Mouse (Mus musculus): Measurements from ENCODE around the gene Dnajc5.

Dnajc5 gene

GRCm38 (mm10) chr2:181520118-181520935, at the start of gene Dnajc5:
Dnajc5 (plus strand) TSS chr2:181520485.
- CTCF ChIA-PET = interaction anchor here (0.8 kb wide), 1 partner anchor 11 kb away, joined by 6 read pairs; no protein-coding TSS in a partner anchor

GRCm38 (mm10) chr2:181471246-181471645, 49.0 kb upstream of the Dnajc5 start:
- CTCF ChIA-PET = no interaction called here

GRCm38 (mm10) chr2:181472256-181472827, 47.9 kb upstream of the Dnajc5 start:
- CTCF ChIA-PET = no interaction called here

GRCm38 (mm10) chr2:181483120-181483519, 37.2 kb upstream of the Dnajc5 start:
- CTCF ChIA-PET = no interaction called here

- CTCF ChIA-PET = no interaction called here
Measured at GRCm38 (mm10) chr2:181483562-181484318, 36.5 kb upstream of the Dnajc5 start.

- CTCF ChIA-PET = interaction anchor here (0.6 to 1.1 kb wide), 3 partner anchors 8 to 22 kb away, joined by 3 to 7 read pairs (median 5); partner anchors contain the start of gene Abhd16b
Measured at GRCm38 (mm10) chr2:181484456-181485233, 35.6 kb upstream of the Dnajc5 start.

GRCm38 (mm10) chr2:181485741-181486140, 34.5 kb upstream of the Dnajc5 start:
- CTCF ChIA-PET = no interaction called here

- CTCF ChIA-PET = no interaction called here
Measured at GRCm38 (mm10) chr2:181487338-181488277, 32.7 kb upstream of the Dnajc5 start.

GRCm38 (mm10) chr2:181491432-181492205, 28.7 kb upstream of the Dnajc5 start:
- CTCF ChIA-PET = no interaction called here

- CTCF ChIA-PET = no interaction called here
Measured at GRCm38 (mm10) chr2:181492206-181492605, 28.1 kb upstream of the Dnajc5 start.

GRCm38 (mm10) chr2:181493156-181493927, 26.9 kb upstream of the Dnajc5 start, which contains the start of gene Abhd16b:
Abhd16b (plus strand) TSS chr2:181493206.
- CTCF ChIA-PET = interaction anchor here (0.5 to 1.1 kb wide), 3 partner anchors 8 to 349 kb away, joined by 3 read pairs; partner anchors contain the start of gene Zbtb46

- CTCF ChIA-PET = interaction anchor here (0.5 to 1.3 kb wide), 3 partner anchors 10 to 28 kb away, joined by 3 to 5 read pairs (median 3); no protein-coding TSS in a partner anchor
Measured at GRCm38 (mm10) chr2:181494266-181494945, 25.9 kb upstream of the Dnajc5 start.

GRCm38 (mm10) chr2:181495845-181496244, 24.4 kb upstream of the Dnajc5 start:
- CTCF ChIA-PET = interaction anchor here (0.9 kb wide), 1 partner anchor 15 kb away, joined by 3 read pairs; no protein-coding TSS in a partner anchor

- CTCF ChIA-PET = interaction anchor here (0.9 kb wide), 1 partner anchor 15 kb away, joined by 3 read pairs; no protein-coding TSS in a partner anchor
Measured at GRCm38 (mm10) chr2:181496281-181496680, 24.0 kb upstream of the Dnajc5 start.

- CTCF ChIA-PET = interaction anchor here (0.9 kb wide), 1 partner anchor 14 kb away, joined by 3 read pairs; no protein-coding TSS in a partner anchor
Measured at GRCm38 (mm10) chr2:181496831-181497547, 23.3 kb upstream of the Dnajc5 start, which contains the start of gene Tpd52l2. Tpd52l2 (plus strand) TSS chr2:181497142.

GRCm38 (mm10) chr2:181497548-181497875, 22.8 kb upstream of the Dnajc5 start:
- CTCF ChIA-PET = no interaction called here

- CTCF ChIA-PET = interaction anchor here (0.6 kb wide), 1 partner anchor 284 kb away, joined by 3 read pairs; no protein-coding TSS in a partner anchor
Measured at GRCm38 (mm10) chr2:181498644-181499043, 21.6 kb upstream of the Dnajc5 start.

Data from spleen, embryonic (tissue).